Mouse (Mus musculus): Measurements from ENCODE around the gene Gm15557.

- TF ChIP-seq CTCF (conservative IDR thresholded peaks at IDR 0.05; ENCODE audit: insufficient read depth, insufficient read length, low read depth, low read length) (no peak), POLR2A (IDR thresholded peaks at IDR 0.05; ENCODE audit: low read depth, low read length) (no peak)
These were observed 45.3 kb upstream of the Gm15557 start for GRCm38 (mm10) chr2:155895046-155895735.
